Mouse (Mus musculus) intestine, embryonic 14.5 days (tissue): ENCODE results near the gene Gnao1. TPM values are rescaled to one million over a fixed set of nuclear protein-coding genes. Genes with fewer than 3 reads are reported as not detected.

Source experiments
- ATAC-seq: fragments of 200-750 bp; cut with Nextera tagmentation; replicated peaks from 2 replicates; pipeline ENCODE4 v1.8.0; 2017; ENCODE audit warnings: low read depth, moderate number of reproducible peaks, moderate TSS enrichment, moderate library complexity; ENCODE audit not compliant: low FRiP score, low TSS enrichment
- DNase-seq: peaks from one replicate; pipeline ENCODE4 v3.0.0-alpha.2; 2018; ENCODE audit warnings: low spot score
- H3K27ac ChIP-seq: fragments of 300-500 bp; sonication (generic); 2 replicates; pipeline ENCODE4 v1.5.1; 2014; ENCODE audit warnings: low read depth, mild to moderate bottlenecking, control low read depth
- H3K27me3 ChIP-seq: fragments of 300-500 bp; sonication (generic); replicated peaks from 2 replicates; pipeline ENCODE4 v1.6.1; 2014; ENCODE audit warnings: low read length, control low read depth; ENCODE audit not compliant: control insufficient read depth, insufficient read depth
- H3K36me3 ChIP-seq: fragments of 300-500 bp; sonication (generic); 2 replicates; pipeline ENCODE4 v1.6.1; 2014; ENCODE audit warnings: low read length, control low read depth; ENCODE audit not compliant: control insufficient read depth, insufficient read depth
- H3K4me1 ChIP-seq: fragments of 300-500 bp; sonication (generic); replicated peaks from 2 replicates; pipeline ENCODE4 v1.6.1; 2014; ENCODE audit warnings: low read length, control low read depth, mixed read lengths; ENCODE audit not compliant: control insufficient read depth, insufficient read depth
- H3K4me2 ChIP-seq: fragments of 300-500 bp; sonication (generic); 2 replicates; pipeline ENCODE4 v1.6.1; 2014; ENCODE audit warnings: low read length
- H3K4me3 ChIP-seq: fragments of 300-500 bp; sonication (generic); 2 replicates; pipeline ENCODE4 v1.5.1; 2014; ENCODE audit warnings: low read depth, low read length, control low read depth, mixed read lengths
- H3K9ac ChIP-seq: fragments of 300-500 bp; sonication (generic); 2 replicates; pipeline ENCODE4 v1.6.1; 2014; ENCODE audit warnings: mild to moderate bottlenecking, low read length
- H3K9me3 ChIP-seq: fragments of 300-500 bp; sonication (generic); 2 replicates; pipeline ENCODE4 v1.6.1; 2016; ENCODE audit warnings: low read length, control low read depth; ENCODE audit not compliant: control insufficient read depth
- WGBS: fragments of 180-500 bp; shearing (Covaris S2); extraction: QIAGEN DNeasy Blood & Tissue Kit; methylation state at CpG from one replicate; pipeline ENCODE4 v1.1.7; 2014; 5-methylcytosine and 5-hydroxymethylcytosine counted together
- polyA plus RNA-seq: library from polyadenylated mRNA; unstranded; fragments of >200 nt; fragmentation: Nextera tagmentation; extraction: Ambion mirVana; gene quantifications from 2 replicates; pipeline ENCODE4 v1.2.1, GENCODE M21; 2014

The Gnao1 gene
- polyA plus RNA-seq, 1 experiment from 2014 or later, result 14.8 TPM

DNA sequence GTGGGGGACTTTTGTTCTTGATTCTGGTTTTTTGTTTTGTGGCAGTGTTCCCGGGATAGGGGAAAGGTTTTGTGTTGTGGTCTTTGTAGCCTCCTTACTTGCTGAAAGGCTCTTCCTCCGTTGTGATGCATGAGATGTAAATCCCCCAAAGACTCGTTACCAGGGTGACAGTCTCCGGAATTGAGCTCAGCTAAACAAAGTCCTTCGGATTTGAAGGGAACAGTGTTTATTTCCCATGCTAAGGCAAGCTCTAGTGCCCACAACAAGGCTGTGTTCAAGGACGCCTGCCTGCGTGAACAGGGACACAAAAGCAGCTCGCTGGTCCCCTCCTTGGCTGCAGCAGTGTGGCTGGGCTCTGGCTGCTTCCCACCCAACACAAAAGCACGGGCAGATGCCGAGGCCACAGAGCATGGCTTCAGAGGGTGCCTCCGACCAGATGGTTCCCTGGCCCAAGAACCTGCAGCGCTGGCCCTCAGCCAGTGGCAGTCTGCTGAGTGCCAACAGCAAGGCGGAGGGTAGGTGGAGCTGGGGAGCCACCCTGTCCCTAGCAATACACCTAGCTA, 108.2 kb downstream of the Gnao1 start:
- H3K4me3 ChIP-seq, result no peak overlapping the region
- no peak overlapping the region for H3K4me2 ChIP-seq
- no peak for DNase-seq
- H3K4me1 ChIP-seq, result peaks cover 9% of the 10 kb centered on the region
- no peak overlapping the region for H3K27ac ChIP-seq
- no peaks in the 10 kb centered on the region for H3K9me3 ChIP-seq
- 48% methylated on average over 13 of the region's 13 CpGs for WGBS
- H3K27me3 ChIP-seq, result no peaks in the 10 kb centered on the region
- H3K36me3 ChIP-seq, result no peaks in the 10 kb centered on the region
- no peak overlapping the region for H3K9ac ChIP-seq
- no peak for ATAC-seq

DNA sequence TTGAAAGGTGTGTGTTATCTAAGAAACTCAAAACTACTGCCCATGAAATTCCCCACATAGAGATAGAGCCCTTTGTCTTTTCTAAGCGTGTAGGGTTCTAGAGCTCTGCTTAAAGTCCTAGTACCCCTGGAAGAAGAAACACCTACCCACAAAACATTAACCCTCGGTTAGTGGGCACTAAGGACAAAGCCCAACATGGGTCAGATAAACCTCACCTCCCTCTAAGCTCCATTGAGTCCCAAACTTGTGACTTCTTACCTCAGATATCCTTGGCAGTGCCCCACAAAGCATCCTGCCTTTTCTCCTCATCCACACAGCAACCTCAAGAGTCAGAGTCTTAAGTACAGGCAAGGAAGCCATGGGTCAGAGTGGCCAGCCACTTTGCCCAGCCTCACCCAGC, 108.8 kb downstream of the Gnao1 start:
- ATAC-seq, result no peak

GRCm38 (mm10) chr8:93919422-93919821, 109.7 kb downstream of the Gnao1 start:
- Histone ChIP-seq H3K9ac (no peak overlapping the region), H3K27me3 (no peaks in the 10 kb centered on the region), H3K9me3 (no peaks in the 10 kb centered on the region), H3K4me2 (no peak overlapping the region), H3K4me3 (no peak overlapping the region), H3K27ac (peak overlapping the region; percentile 47), H3K36me3 (no peaks in the 10 kb centered on the region), H3K4me1 (peaks cover 9% of the 10 kb centered on the region)
- WGBS, result 30% methylated on average over 3 of the region's 3 CpGs
- DNase-seq (no peak), ATAC-seq (peak; percentile 38)

More for the DNA sequence above, 108.8 kb downstream of the Gnao1 start:
- no peaks in the 10 kb centered on the region for H3K9me3 ChIP-seq
- H3K27me3 ChIP-seq, result no peaks in the 10 kb centered on the region
- peak overlapping the region; percentile 47; the same call in 1 of the 2 replicates for H3K27ac ChIP-seq
- H3K9ac ChIP-seq, result no peak overlapping the region
- peaks cover 9% of the 10 kb centered on the region for H3K4me1 ChIP-seq
- no peak overlapping the region for H3K4me3 ChIP-seq
- no peaks in the 10 kb centered on the region for H3K36me3 ChIP-seq
- H3K4me2 ChIP-seq, result no peak overlapping the region
- no peak for DNase-seq
- WGBS, result 91% methylated on average over 2 of the region's 2 CpGs

DNA sequence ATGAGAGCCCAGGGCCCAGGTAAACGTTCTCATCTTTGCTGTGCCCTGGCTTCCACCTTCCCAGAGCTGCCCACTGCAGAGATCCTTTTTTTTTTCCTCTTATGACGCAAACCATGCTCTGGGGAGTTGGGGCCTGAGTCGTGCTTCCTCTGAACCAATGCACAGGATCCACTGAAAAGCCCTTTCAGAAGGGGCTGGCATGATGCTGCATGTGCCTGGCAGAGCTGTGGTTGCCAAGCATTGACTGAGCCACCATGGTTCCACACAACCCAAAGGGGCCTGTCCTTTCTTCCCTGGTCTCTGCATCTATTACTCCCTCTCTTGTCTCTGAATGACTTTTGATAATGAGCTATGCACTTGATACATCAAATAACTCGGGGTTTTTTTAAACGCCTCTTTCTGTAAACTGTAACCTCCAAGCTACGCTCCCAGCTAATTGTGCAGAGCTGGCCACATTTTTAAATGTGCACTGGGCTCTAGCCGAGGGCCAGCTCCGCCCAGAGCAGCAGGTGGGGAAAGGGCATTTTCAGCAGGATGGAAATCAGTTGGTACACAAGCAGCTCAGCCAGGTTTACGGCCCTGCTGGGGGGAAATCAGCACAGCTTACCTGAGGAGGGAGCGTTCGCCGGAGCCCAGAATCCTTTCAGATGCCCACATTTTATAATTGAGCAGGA, 110.3 kb downstream of the Gnao1 start:
- Histone ChIP-seq H3K9me3 (no peaks in the 10 kb centered on the region), H3K4me2 (no peak overlapping the region), H3K9ac (no peak overlapping the region), H3K4me1 (peaks cover 9% of the 10 kb centered on the region), H3K27me3 (no peaks in the 10 kb centered on the region), H3K27ac (peak overlapping the region; percentile 47), H3K4me3 (no peak overlapping the region), H3K36me3 (no peaks in the 10 kb centered on the region)
- ATAC-seq, result no peak
- DNase-seq, result no peak
- WGBS, result 51% methylated on average over 12 of the region's 12 CpGs

- H3K9ac ChIP-seq, result no peak overlapping the region
- ATAC-seq, result no peak
- 83% methylated on average over 7 of the region's 7 CpGs for WGBS
- H3K4me3 ChIP-seq, result no peak overlapping the region
- DNase-seq, result no peak
- no peaks in the 10 kb centered on the region for H3K27me3 ChIP-seq
- H3K4me2 ChIP-seq, result no peak overlapping the region
- peaks cover 9% of the 10 kb centered on the region for H3K4me1 ChIP-seq
- no peaks in the 10 kb centered on the region for H3K9me3 ChIP-seq
- H3K36me3 ChIP-seq, result no peaks in the 10 kb centered on the region
- H3K27ac ChIP-seq, result 0 out of 2 replicates have a peak overlapping the region, but pooled peaks have one; percentile 47
Observed at GRCm38 (mm10) chr8:93920590-93920948, 110.8 kb downstream of the Gnao1 start.

GRCm38 (mm10) chr8:93923897-93924334, 114.2 kb downstream of the Gnao1 start:
- WGBS, result 45% methylated on average over 7 of the region's 7 CpGs
- H3K9me3 ChIP-seq, result no peaks in the 10 kb centered on the region
- no peak overlapping the region for H3K4me3 ChIP-seq
- ATAC-seq, result no peak
- peaks cover 5% of the 10 kb centered on the region; the same call in 1 of the 2 replicates for H3K4me1 ChIP-seq
- H3K27ac ChIP-seq, result no peak overlapping the region
- H3K9ac ChIP-seq, result no peak overlapping the region
- H3K36me3 ChIP-seq, result no peaks in the 10 kb centered on the region
- no peak for DNase-seq
- no peaks in the 10 kb centered on the region for H3K27me3 ChIP-seq
- H3K4me2 ChIP-seq, result no peak overlapping the region

GRCm38 (mm10) chr8:93925513-93925912, 115.7 kb downstream of the Gnao1 start:
- H3K9ac ChIP-seq, result no peak overlapping the region
- no peak overlapping the region for H3K4me3 ChIP-seq
- H3K4me2 ChIP-seq, result no peak overlapping the region
- no peaks in the 10 kb centered on the region for H3K27me3 ChIP-seq
- DNase-seq, result no peak
- H3K27ac ChIP-seq, result no peak overlapping the region
- H3K36me3 ChIP-seq, result no peaks in the 10 kb centered on the region
- 63% methylated on average over 3 of the region's 3 CpGs for WGBS
- no peaks in the 10 kb centered on the region for H3K9me3 ChIP-seq
- no peak for ATAC-seq
- H3K4me1 ChIP-seq, result no peaks in the 10 kb centered on the region

- DNase-seq (no peak), ATAC-seq (no peak)
- H3K36me3 ChIP-seq, result no peaks in the 10 kb centered on the region
- no peaks in the 10 kb centered on the region for H3K9me3 ChIP-seq
- H3K4me3 ChIP-seq, result no peak overlapping the region
- no peaks in the 10 kb centered on the region for H3K4me1 ChIP-seq
- no peaks in the 10 kb centered on the region for H3K27me3 ChIP-seq
- H3K9ac ChIP-seq, result no peak overlapping the region
- no peak overlapping the region for H3K27ac ChIP-seq
- H3K4me2 ChIP-seq, result no peak overlapping the region
- WGBS, result 62% methylated on average over 4 of the region's 4 CpGs
Observed at GRCm38 (mm10) chr8:93929233-93929632, 119.5 kb downstream of the Gnao1 start.

GRCm38 (mm10) chr8:93931336-93931735, 121.6 kb downstream of the Gnao1 start:
- Histone ChIP-seq H3K4me3 (no peak overlapping the region), H3K27ac (no peak overlapping the region), H3K4me2 (no peak overlapping the region), H3K36me3 (no peaks in the 10 kb centered on the region), H3K9ac (no peak overlapping the region), H3K9me3 (no peaks in the 10 kb centered on the region), H3K27me3 (no peaks in the 10 kb centered on the region), H3K4me1 (no peaks in the 10 kb centered on the region)
- no peak for ATAC-seq
- 84% methylated on average over 6 of the region's 6 CpGs for WGBS
- no peak for DNase-seq
